Mouse (Mus musculus): ENCODE results near the gene Gm17409.

GRCm38 (mm10) chr2:58516920-58517319 lies 47.0 kb downstream of the Gm17409 start:
- TF ChIP-seq ZNF384 (IDR thresholded peaks at IDR 0.05; ENCODE audit: low read depth, low read length): no peak
- no peak for TF ChIP-seq ZC3H11A (IDR thresholded peaks at IDR 0.05; ENCODE audit: borderline replicate concordance, low read depth, low read length)
- no peak for TF ChIP-seq MAFK (IDR thresholded peaks at IDR 0.05; ENCODE audit: insufficient read depth, low read depth, low read length)
- no peak for TF ChIP-seq CHD2 (IDR thresholded peaks at IDR 0.05; ENCODE audit: low read depth, low read length)
- no peak for TF ChIP-seq HCFC1 (IDR thresholded peaks at IDR 0.05; ENCODE audit: borderline replicate concordance, insufficient read depth, low read length)

Data from ES-E14 (cell line).